Mouse (Mus musculus) heart, adult 2 months (tissue): Measurements from ENCODE around the gene Igdcc3. TPM values are rescaled to one million over a fixed set of nuclear protein-coding genes. Genes with fewer than 3 reads are reported as not detected.

Source experiments
- DNase-seq, 2 experiments: peaks; one replicate each; pipeline ENCODE4 v3.0.0; 2021
- H3K27ac ChIP-seq: fragments of 200-600 bp; 2 replicates; pipeline ENCODE4 v1.8.1; 2022
- H3K27me3 ChIP-seq: fragments of 200-500 bp; 2 replicates; pipeline ENCODE4 v1.6.1; 2012; ENCODE audit warnings: mild to moderate bottlenecking, low read length, inconsistent platforms, mixed read lengths; ENCODE audit not compliant: control insufficient read depth, insufficient read depth
- H3K36me3 ChIP-seq: fragments of 200-500 bp; 2 replicates; pipeline ENCODE4 v1.6.1; 2012; ENCODE audit warnings: low read length, inconsistent platforms; ENCODE audit not compliant: control insufficient read depth, insufficient read depth
- H3K4me1 ChIP-seq: fragments of 200-500 bp; 2 replicates; pipeline ENCODE4 v1.6.1; 2011; ENCODE audit warnings: low read length; ENCODE audit not compliant: control insufficient read depth, insufficient read depth
- H3K4me3 ChIP-seq: fragments of 200-600 bp; 2 replicates; pipeline ENCODE4 v1.8.1; 2022
- H3K79me2 ChIP-seq: fragments of 200-500 bp; replicated peaks from 2 replicates; pipeline ENCODE4 v1.6.1; 2012; ENCODE audit warnings: mild to moderate bottlenecking, inconsistent platforms, low read length, moderate library complexity, mixed read lengths; ENCODE audit not compliant: control insufficient read depth, insufficient read depth
- H3K9ac ChIP-seq: fragments of 200-500 bp; 2 replicates; pipeline ENCODE4 v1.6.1; 2012; ENCODE audit warnings: low read depth, mild to moderate bottlenecking, control low read depth, inconsistent platforms, low read length, mixed read lengths
- CTCF ChIP-seq: fragments of 200-600 bp; IDR thresholded peaks from 2 replicates; pipeline ENCODE4 v1.8.1; 2022; ENCODE audit warnings: antibody characterized with exemption, mild to moderate bottlenecking, moderate library complexity
- EP300 ChIP-seq: fragments of 200-500 bp; IDR thresholded peaks from 2 replicates; pipeline ENCODE4 v1.6.1; 2011; ENCODE audit warnings: low read depth, low read length, control low read depth; ENCODE audit not compliant: insufficient read depth
- POLR2A ChIP-seq: fragments of 200-500 bp; IDR thresholded peaks from 2 replicates; pipeline ENCODE4 v1.6.1; 2011; ENCODE audit warnings: mild to moderate bottlenecking, low read depth, low read length, control low read depth; ENCODE audit not compliant: insufficient read depth
- WGBS: fragments of 180-500 bp; shearing (Covaris S2); methylation state at CpG from one replicate; pipeline ENCODE4 v1.1.7; 2018; 5-methylcytosine and 5-hydroxymethylcytosine counted together
- intact Hi-C: fragments of 180-260 bp; cut with DNase I; formaldehyde crosslinking; loops from one replicate; pipeline ENCODE4 v1.15.1; 2025
- long read RNA-seq: library from polyadenylated mRNA; stranded (forward); transcript quantifications from one replicate; pipeline ENCODE4 v2.0.0, GENCODE M21; 2021
- polyA plus RNA-seq: library from polyadenylated mRNA; depleted of rRNA; stranded (reverse); fragments of >200 nt; gene quantifications from 2 replicates; pipeline ENCODE4 v1.2.3, GENCODE M21; 2012; rRNA removed
- total RNA-seq, 2 experiments: library from RNA; stranded (reverse); gene quantifications; 2 replicates each; pipeline ENCODE4 v1.2.3; 2021

The Igdcc3 gene
- under 1 TPM; 0.07 to 0.10 TPM for total RNA-seq
- polyA plus RNA-seq, result 0.12 and 0.16 TPM in 2 replicates
- long read RNA-seq, result 0 reads

DNA sequence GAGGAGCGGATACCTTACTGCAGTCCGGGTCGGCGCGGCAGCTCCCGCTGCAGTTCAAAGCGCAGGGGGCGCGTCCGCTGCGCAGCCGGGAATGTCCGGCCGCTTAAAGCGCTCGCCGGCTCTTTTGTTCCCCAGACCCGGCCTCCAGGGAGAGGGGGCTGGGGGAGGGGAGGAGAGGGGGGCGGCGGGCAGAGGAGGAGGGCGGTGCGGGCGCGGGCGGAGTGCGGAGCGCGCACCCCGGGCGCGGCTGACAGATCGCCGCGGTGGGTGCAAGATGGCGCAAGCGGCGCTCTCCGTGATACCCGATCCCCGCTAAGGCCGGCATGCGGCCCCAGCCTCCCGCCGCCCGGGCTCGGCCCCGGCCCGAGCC is at the start of gene Igdcc3:
Gene Igdcc3 (plus strand): TSS at position 254 of the 370 bp plus-strand sequence.
- Histone ChIP-seq H3K79me2 (no peaks in the 10 kb centered on the region), H3K9ac (peak within 1 kb of the TSS; percentile 62), H3K27ac (no peak within 1 kb of the TSS), H3K27me3 (no peaks in the 10 kb centered on the region; the same call in 1 of the 2 replicates), H3K4me3 (peak within 1 kb of the TSS; percentile 62), H3K36me3 (no peaks in the 10 kb centered on the region), H3K4me1 (0 out of 2 replicates have a peak, but pooled peaks cover 2% of the 10 kb centered on the region)
- DNase-seq, result peak; percentile 48 to 57
- TF ChIP-seq CTCF, result no peak
- TF ChIP-seq POLR2A, result no peak
- TF ChIP-seq EP300, result no peak
- WGBS, result under 1% methylated on average over 45 of the region's 48 CpGs
- intact Hi-C loops, result no loop called here

DNA sequence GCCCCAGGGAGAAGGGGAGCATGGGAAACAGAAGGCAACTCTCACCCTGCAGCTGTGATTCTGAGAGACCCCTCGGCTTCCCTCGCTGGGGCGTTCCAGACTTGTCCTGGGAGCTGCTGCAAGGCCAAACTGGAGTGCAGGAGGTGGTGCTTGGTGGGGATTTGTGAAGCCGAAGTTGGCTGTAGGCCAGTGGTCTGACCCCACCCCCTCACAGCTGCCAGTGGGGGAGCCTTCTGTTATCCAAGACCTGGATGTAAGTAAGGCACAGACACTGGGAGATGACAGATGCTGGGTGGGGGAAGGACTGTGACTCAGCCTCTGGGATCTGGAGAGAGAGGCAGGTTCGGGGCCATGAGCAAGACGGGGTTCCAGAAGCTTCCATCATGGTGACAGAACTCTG is 46.8 kb upstream of the Igdcc3 start:
- DNase-seq, result peak; percentile 67 to 73
- no peak overlapping the region for H3K9ac ChIP-seq
- intact Hi-C loops, result no loop called here
- H3K27ac ChIP-seq, result no peak overlapping the region
- no peaks in the 10 kb centered on the region for H3K36me3 ChIP-seq
- H3K4me1 ChIP-seq, result no peaks in the 10 kb centered on the region
- H3K4me3 ChIP-seq, result no peak overlapping the region
- WGBS, result 25% methylated on average over 6 of the region's 6 CpGs
- no peaks in the 10 kb centered on the region for H3K27me3 ChIP-seq
- TF ChIP-seq POLR2A (no peak), CTCF (no peak), EP300 (no peak)
- no peaks in the 10 kb centered on the region for H3K79me2 ChIP-seq

DNA sequence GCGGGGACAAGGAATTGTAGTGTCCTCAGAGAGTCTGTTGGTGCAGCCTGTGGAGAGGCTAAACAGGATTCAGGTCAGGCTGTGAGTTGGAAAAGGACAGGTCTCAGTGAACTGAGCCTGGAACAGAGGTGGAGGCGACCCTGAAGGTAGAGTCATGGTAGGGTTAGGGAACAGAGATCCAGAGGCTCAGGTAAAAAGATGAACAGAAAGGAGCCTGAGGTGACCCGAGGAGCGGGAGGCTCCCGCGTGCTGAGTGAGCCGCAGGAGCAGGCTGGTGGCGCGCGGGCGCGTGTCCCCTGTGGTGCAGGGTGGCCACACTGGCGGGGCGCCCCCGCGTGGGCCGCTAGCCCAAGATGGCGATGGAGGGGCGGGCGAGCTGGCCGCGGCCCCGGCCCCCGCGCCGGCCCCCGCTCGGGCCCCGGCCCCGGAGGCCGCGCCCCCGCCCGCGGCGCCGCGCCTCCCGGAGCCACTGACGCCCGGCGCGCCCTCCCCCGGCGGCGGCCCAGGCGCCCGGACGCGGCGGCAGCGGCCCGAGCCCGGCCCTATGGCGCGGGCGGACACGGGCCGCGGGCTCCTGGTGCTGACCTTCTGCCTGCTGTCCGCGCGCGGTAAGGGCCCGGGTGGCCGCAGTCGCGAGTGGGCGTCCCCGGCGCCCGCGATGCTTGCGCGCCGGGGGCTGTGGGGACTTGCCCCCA is 39.9 kb upstream of the Igdcc3 start, which contains the start of gene Igdcc4:
Gene Igdcc4 (plus strand): TSS at position 496 of the 695 bp plus-strand sequence.
- WGBS, result 13% methylated on average over 69 of the region's 76 CpGs
- TF ChIP-seq POLR2A (no peak), CTCF (no peak), EP300 (no peak)
- intact Hi-C loops, result no loop called here
- Histone ChIP-seq H3K27ac (peak within 1 kb of the TSS; percentile 31; the same call in 1 of the 2 replicates), H3K9ac (peak within 1 kb of the TSS; percentile 73), H3K4me1 (no peaks in the 10 kb centered on the region), H3K79me2 (no peaks in the 10 kb centered on the region), H3K27me3 (no peaks in the 10 kb centered on the region; the same call in 1 of the 2 replicates), H3K36me3 (no peaks in the 10 kb centered on the region), H3K4me3 (peak within 1 kb of the TSS; percentile 54)
- DNase-seq, result peak; percentile 24 to 42

DNA sequence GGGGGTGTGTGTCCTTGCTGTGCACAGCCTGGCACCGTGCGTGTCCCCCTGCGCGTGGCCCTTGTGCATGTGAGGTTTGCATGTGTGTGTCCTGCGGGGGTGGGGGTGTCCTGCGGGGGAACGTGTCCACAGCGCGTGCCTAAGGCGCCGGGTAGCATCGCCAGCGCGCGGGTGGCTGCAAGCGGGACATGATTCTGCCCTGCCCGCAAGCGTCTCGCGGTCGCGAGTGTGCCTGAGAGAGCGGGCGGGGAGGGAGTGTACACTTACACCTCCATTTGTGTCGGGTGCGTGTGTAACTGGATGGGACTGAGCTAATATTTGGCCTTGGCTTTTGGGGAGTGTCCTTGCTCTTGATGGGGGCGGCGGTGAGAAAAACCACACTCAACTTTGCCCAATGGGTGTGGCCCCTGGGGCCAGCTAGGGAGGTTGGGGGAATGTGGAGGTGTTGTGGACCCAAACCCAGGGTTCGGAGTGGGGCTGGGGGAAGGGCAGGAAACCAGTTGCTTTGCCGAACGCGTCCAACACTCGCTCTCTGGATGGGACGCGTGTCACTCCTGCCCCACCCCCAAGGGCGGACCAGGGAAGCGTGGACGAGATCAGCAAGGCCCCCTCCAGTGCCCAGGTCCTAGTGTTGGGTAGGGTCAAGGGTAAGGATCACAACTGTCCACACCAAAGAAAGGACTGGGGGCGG is 39.2 kb upstream of the Igdcc3 start:
- intact Hi-C loops, result no loop called here
- no peak for TF ChIP-seq EP300
- no peak for TF ChIP-seq CTCF
- no peak for TF ChIP-seq POLR2A

DNA sequence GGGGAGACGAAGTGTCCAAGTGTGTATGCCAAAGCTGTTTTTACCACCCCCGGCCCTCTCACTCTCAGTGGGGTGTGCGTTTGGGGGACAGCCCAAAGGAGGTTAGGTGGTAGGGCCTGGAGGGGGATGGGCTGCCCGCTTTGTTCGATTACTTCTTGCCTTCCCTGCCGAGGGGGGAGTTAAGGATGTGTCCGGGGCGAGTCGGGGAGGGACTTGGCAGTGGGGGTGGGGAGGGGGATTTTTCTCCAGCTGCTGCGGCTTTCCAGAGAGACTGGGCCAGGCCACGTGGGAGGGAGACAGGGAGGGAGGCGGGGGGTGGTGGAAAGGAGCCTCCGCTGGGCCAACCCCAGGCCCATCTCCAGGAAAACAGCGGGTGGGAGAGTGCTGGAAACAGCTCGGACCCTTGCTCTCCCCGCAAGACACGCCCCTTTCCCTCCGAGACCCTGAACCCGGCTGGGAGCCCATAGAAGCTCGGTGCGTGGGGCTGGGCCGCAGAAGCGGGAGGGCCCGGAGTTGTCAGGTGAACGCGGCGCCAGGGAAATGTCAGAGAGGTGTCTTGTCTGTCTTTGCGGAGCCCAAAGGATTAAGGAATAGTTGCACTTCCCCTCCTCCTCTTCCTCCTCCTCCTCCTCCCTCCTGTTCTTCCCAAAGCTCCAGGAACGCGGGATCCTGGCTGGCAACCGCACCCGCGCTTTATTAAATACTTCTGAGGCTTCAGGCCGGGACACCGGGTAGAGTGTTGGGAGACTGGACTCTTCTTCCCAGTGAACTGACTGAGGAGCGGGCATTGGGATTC is 38.4 kb upstream of the Igdcc3 start:
- 19% methylated on average over 36 of the region's 36 CpGs for WGBS
- intact Hi-C loops, result no loop called here
- DNase-seq, result peak; percentile 11 to 38

More for the DNA sequence above, 39.2 kb upstream of the Igdcc3 start:
- Histone ChIP-seq H3K27ac (peak overlapping the region; percentile 31; the same call in 1 of the 2 replicates), H3K36me3 (no peaks in the 10 kb centered on the region), H3K9ac (peak overlapping the region; percentile 73), H3K27me3 (no peaks in the 10 kb centered on the region; the same call in 1 of the 2 replicates), H3K4me1 (no peaks in the 10 kb centered on the region), H3K4me3 (peak overlapping the region; percentile 54), H3K79me2 (no peaks in the 10 kb centered on the region)
- DNase-seq, result peak; percentile 26 to 51
- WGBS, result under 1% methylated on average over 39 of the region's 39 CpGs

More for the DNA sequence above, 38.4 kb upstream of the Igdcc3 start:
- H3K79me2 ChIP-seq, result no peaks in the 10 kb centered on the region
- H3K4me3 ChIP-seq, result peak overlapping the region; percentile 54
- H3K9ac ChIP-seq, result no peak overlapping the region
- no peak overlapping the region for H3K27ac ChIP-seq
- H3K4me1 ChIP-seq, result no peaks in the 10 kb centered on the region
- no peaks in the 10 kb centered on the region; the same call in 1 of the 2 replicates for H3K27me3 ChIP-seq
- TF ChIP-seq EP300, result no peak
- TF ChIP-seq POLR2A, result no peak
- no peak for TF ChIP-seq CTCF
- no peaks in the 10 kb centered on the region for H3K36me3 ChIP-seq
